Mouse (Mus musculus): ENCODE data around the gene Lancl2. TPM values are rescaled to one million over a fixed set of nuclear protein-coding genes. Genes with fewer than 3 reads are reported as not detected.
A peak's percentile ranks its signal among the peaks of the same experiment; 100 is the strongest.

Gene Lancl2
- polyA plus RNA-seq, 1 experiment from 2014 or later, result 7.0 TPM

- Histone ChIP-seq H3K4me1 (replicated peaks; ENCODE audit: control insufficient read depth, insufficient read depth, low read length) (no peaks in the 10 kb centered on the region), H3K27me3 (replicated peaks; ENCODE audit: control insufficient read depth, insufficient read depth, low read length) (no peaks in the 10 kb centered on the region), H3K36me3 (ENCODE audit: control insufficient read depth, insufficient read depth) (no peaks in the 10 kb centered on the region), H3K27ac (ENCODE audit: low read depth, low read length) (no peak overlapping the region), H3K4me3 (ENCODE audit: low read depth, low read length) (no peak overlapping the region), H3K9me3 (ENCODE audit: control insufficient read depth) (0 out of 2 replicates have a peak, but pooled peaks cover 2% of the 10 kb centered on the region), H3K4me2 (replicated peaks; ENCODE audit: low read depth) (no peak overlapping the region), H3K9ac (ENCODE audit: low read depth, low read length) (no peak overlapping the region)
- peak; percentile 74 for TF ChIP-seq CTCF (IDR thresholded peaks at IDR 0.05; ENCODE audit: low read depth)
- ATAC-seq, result no peak
- WGBS, result 86% methylated on average over 2 of the region's 2 CpGs
Measured at GRCm38 (mm10) chr6:57743333-57743732, 41.0 kb downstream of the Lancl2 start.

- H3K4me2 ChIP-seq (replicated peaks; ENCODE audit: low read depth), result no peak overlapping the region
- H3K27me3 ChIP-seq (replicated peaks; ENCODE audit: control insufficient read depth, insufficient read depth, low read length), result no peaks in the 10 kb centered on the region
- ATAC-seq, result no peak
- 0 out of 2 replicates have a peak, but pooled peaks cover 3% of the 10 kb centered on the region for H3K9me3 ChIP-seq (ENCODE audit: control insufficient read depth)
- H3K4me3 ChIP-seq (ENCODE audit: low read depth, low read length), result no peak overlapping the region
- WGBS, result 93% methylated on average over 2 of the region's 2 CpGs
- H3K27ac ChIP-seq (ENCODE audit: low read depth, low read length), result no peak overlapping the region
- no peaks in the 10 kb centered on the region for H3K4me1 ChIP-seq (replicated peaks; ENCODE audit: control insufficient read depth, insufficient read depth, low read length)
- no peaks in the 10 kb centered on the region for H3K36me3 ChIP-seq (ENCODE audit: control insufficient read depth, insufficient read depth)
- no peak for TF ChIP-seq CTCF (IDR thresholded peaks at IDR 0.05; ENCODE audit: low read depth)
- H3K9ac ChIP-seq (ENCODE audit: low read depth, low read length), result no peak overlapping the region
Measured at GRCm38 (mm10) chr6:57744123-57744522, 41.8 kb downstream of the Lancl2 start.

- Histone ChIP-seq H3K9ac (ENCODE audit: low read depth, low read length) (no peak overlapping the region), H3K4me3 (ENCODE audit: low read depth, low read length) (no peak overlapping the region), H3K27ac (ENCODE audit: low read depth, low read length) (no peak overlapping the region), H3K9me3 (ENCODE audit: control insufficient read depth) (0 out of 2 replicates have a peak, but pooled peaks cover 3% of the 10 kb centered on the region), H3K4me2 (replicated peaks; ENCODE audit: low read depth) (no peak overlapping the region), H3K36me3 (ENCODE audit: control insufficient read depth, insufficient read depth) (no peaks in the 10 kb centered on the region), H3K27me3 (replicated peaks; ENCODE audit: control insufficient read depth, insufficient read depth, low read length) (no peaks in the 10 kb centered on the region), H3K4me1 (replicated peaks; ENCODE audit: control insufficient read depth, insufficient read depth, low read length) (no peaks in the 10 kb centered on the region)
- no peak for ATAC-seq
- 89% methylated on average over 4 of the region's 4 CpGs for WGBS
- TF ChIP-seq CTCF (IDR thresholded peaks at IDR 0.05; ENCODE audit: low read depth), result no peak
Measured at GRCm38 (mm10) chr6:57744974-57745747, 42.8 kb downstream of the Lancl2 start.

DNA sequence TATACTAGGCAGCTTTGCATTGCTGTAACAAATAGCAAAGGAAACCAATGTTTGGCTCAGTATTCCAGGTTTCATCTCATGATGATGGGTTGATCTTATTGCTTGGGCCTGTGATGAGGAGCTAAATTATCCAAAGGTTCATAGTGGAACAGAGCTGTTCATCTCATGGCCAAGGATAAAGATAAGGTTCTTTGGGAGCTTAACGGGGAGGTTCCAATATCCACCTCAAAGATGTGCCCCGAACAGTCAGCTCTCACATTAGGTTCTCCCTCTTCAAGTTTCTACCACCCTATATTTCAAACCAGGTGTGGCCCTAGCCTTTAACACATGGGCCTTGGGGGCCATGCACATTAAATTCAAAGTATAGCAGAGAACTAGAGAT lies 43.4 kb downstream of the Lancl2 start:
- Histone ChIP-seq H3K36me3 (ENCODE audit: control insufficient read depth, insufficient read depth) (no peaks in the 10 kb centered on the region), H3K4me2 (replicated peaks; ENCODE audit: low read depth) (no peak overlapping the region), H3K9me3 (ENCODE audit: control insufficient read depth) (0 out of 2 replicates have a peak, but pooled peaks cover 3% of the 10 kb centered on the region), H3K27ac (ENCODE audit: low read depth, low read length) (no peak overlapping the region), H3K4me3 (ENCODE audit: low read depth, low read length) (no peak overlapping the region), H3K4me1 (replicated peaks; ENCODE audit: control insufficient read depth, insufficient read depth, low read length) (no peaks in the 10 kb centered on the region), H3K27me3 (replicated peaks; ENCODE audit: control insufficient read depth, insufficient read depth, low read length) (no peaks in the 10 kb centered on the region), H3K9ac (ENCODE audit: low read depth, low read length) (no peak overlapping the region)
- TF ChIP-seq CTCF (IDR thresholded peaks at IDR 0.05; ENCODE audit: low read depth), result no peak
- WGBS, result 91% methylated on average over 2 of the region's 2 CpGs
- ATAC-seq, result no peak

DNA sequence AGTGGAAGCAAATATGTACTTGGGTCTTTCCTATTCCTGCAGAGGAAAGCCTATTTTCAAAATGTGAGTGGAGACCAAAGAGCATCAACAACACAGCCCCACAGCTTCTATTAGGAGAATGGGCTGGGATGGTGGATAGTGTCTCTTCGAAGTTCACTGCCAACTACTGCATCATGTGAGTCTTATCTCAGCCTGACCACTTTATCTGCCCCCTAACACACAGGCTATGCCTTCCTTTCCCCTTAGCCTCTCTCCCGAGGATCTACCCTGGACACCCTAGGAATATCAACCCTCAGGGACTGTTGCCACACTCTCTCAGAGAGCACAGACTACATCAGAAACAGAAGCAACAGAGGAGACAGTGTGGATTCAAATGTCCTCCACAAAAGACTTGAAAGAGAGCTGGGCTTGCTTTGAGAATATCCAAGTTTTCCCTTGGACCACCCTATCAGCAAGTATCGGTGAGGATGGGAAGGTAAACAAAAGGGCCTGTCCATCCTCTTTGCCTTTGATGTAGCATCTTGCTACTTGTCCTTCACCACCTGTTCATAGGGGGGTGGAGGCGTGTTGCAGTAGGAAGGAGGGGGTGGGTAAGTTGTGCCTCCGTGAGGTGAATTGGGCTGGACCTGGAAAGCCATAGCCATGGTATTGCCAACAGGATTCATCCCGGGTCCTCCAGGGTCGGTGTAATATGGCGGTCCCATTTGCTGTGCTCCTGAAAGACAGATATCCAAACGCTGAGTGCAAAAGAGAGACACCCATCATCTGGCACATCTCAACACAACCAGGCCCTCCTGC lies 51.8 kb downstream of the Lancl2 start:
- Histone ChIP-seq H3K4me2 (replicated peaks; ENCODE audit: low read depth) (no peak overlapping the region), H3K27me3 (replicated peaks; ENCODE audit: control insufficient read depth, insufficient read depth, low read length) (no peaks in the 10 kb centered on the region), H3K27ac (ENCODE audit: low read depth, low read length) (no peak overlapping the region), H3K4me1 (replicated peaks; ENCODE audit: control insufficient read depth, insufficient read depth, low read length) (no peaks in the 10 kb centered on the region), H3K9me3 (ENCODE audit: control insufficient read depth) (no peaks in the 10 kb centered on the region), H3K4me3 (ENCODE audit: low read depth, low read length) (no peak overlapping the region), H3K36me3 (ENCODE audit: control insufficient read depth, insufficient read depth) (no peaks in the 10 kb centered on the region), H3K9ac (ENCODE audit: low read depth, low read length) (no peak overlapping the region)
- 93% methylated on average over 9 of the region's 9 CpGs for WGBS
- ATAC-seq, result no peak
- TF ChIP-seq CTCF (IDR thresholded peaks at IDR 0.05; ENCODE audit: low read depth), result no peak

- no peak overlapping the region for H3K4me3 ChIP-seq (ENCODE audit: low read depth, low read length)
- ATAC-seq, result no peak
- no peaks in the 10 kb centered on the region for H3K9me3 ChIP-seq (ENCODE audit: control insufficient read depth)
- TF ChIP-seq CTCF (IDR thresholded peaks at IDR 0.05; ENCODE audit: low read depth), result no peak
- peaks cover 5% of the 10 kb centered on the region for H3K36me3 ChIP-seq (ENCODE audit: control insufficient read depth, insufficient read depth)
- no peaks in the 10 kb centered on the region for H3K27me3 ChIP-seq (replicated peaks; ENCODE audit: control insufficient read depth, insufficient read depth, low read length)
- no peak overlapping the region for H3K4me2 ChIP-seq (replicated peaks; ENCODE audit: low read depth)
- H3K4me1 ChIP-seq (replicated peaks; ENCODE audit: control insufficient read depth, insufficient read depth, low read length), result no peaks in the 10 kb centered on the region
- H3K9ac ChIP-seq (ENCODE audit: low read depth, low read length), result no peak overlapping the region
- no peak overlapping the region for H3K27ac ChIP-seq (ENCODE audit: low read depth, low read length)
Measured at GRCm38 (mm10) chr6:57763054-57763453, 60.7 kb downstream of the Lancl2 start.
